Mouse (Mus musculus) ES-E14 (cell line): ENCODE data around the gene Itgb4.

Experiments
- CHD2 ChIP-seq: IDR thresholded peaks from 2 replicates; pipeline ENCODE4 v1.6.1; 2014; ENCODE audit warnings: mild to moderate bottlenecking, low read depth, low read length, inconsistent platforms
- HCFC1 ChIP-seq: IDR thresholded peaks from 2 replicates; pipeline ENCODE4 v1.6.1; 2012; ENCODE audit warnings: low read length, inconsistent platforms, borderline replicate concordance; ENCODE audit not compliant: insufficient read depth
- ZC3H11A ChIP-seq: IDR thresholded peaks from 2 replicates; pipeline ENCODE4 v1.6.1; 2012; ENCODE audit warnings: low read depth, mild to moderate bottlenecking, inconsistent platforms, low read length, borderline replicate concordance

GRCm38 (mm10) chr11:115955195-115955858 is 19.2 kb upstream of the Itgb4 start:
- TF ChIP-seq ZC3H11A (no peak), CHD2 (no peak), HCFC1 (no peak)
